Mouse (Mus musculus) forebrain, postnatal 0 days (tissue): Measurements from ENCODE around the gene Mapk1ip1l. TPM values are rescaled to one million over a fixed set of nuclear protein-coding genes. Genes with fewer than 3 reads are reported as not detected.

ENCODE experiments used
- ATAC-seq: fragments of 200-750 bp; cut with Nextera tagmentation; 2 replicates; pipeline ENCODE4 v1.8.0; 2017; ENCODE audit warnings: mild to moderate bottlenecking, moderate library complexity
- DNase-seq: peaks from one replicate; pipeline ENCODE4 v3.0.0-alpha.2; 2015
- H3K27ac ChIP-seq: fragments of 300-500 bp; sonication (generic); 2 replicates; pipeline ENCODE4 v1.5.1; 2014; ENCODE audit warnings: low read depth, mild to moderate bottlenecking, antibody characterized with exemption, low read length, moderate library complexity, mixed read lengths
- H3K27me3 ChIP-seq: fragments of 300-500 bp; sonication (generic); 2 replicates; pipeline ENCODE4 v1.6.1; 2014; ENCODE audit warnings: mild to moderate bottlenecking, low read length, mixed read lengths; ENCODE audit not compliant: insufficient read depth
- H3K36me3 ChIP-seq: fragments of 300-500 bp; sonication (generic); 2 replicates; pipeline ENCODE4 v1.6.1; 2014; ENCODE audit warnings: mild to moderate bottlenecking, moderate library complexity; ENCODE audit not compliant: insufficient read depth
- H3K4me1 ChIP-seq: fragments of 300-500 bp; sonication (generic); 2 replicates; pipeline ENCODE4 v1.6.1; 2014; ENCODE audit warnings: antibody characterized with exemption; ENCODE audit not compliant: insufficient read depth
- H3K4me2 ChIP-seq: fragments of 300-500 bp; sonication (generic); 2 replicates; pipeline ENCODE4 v1.6.1; 2014; ENCODE audit warnings: low read depth, mild to moderate bottlenecking, moderate library complexity
- H3K4me3 ChIP-seq: fragments of 300-500 bp; sonication (generic); 2 replicates; pipeline ENCODE4 v1.5.1; 2014; ENCODE audit warnings: low read depth, low read length, mixed read lengths
- H3K9ac ChIP-seq: fragments of 300-500 bp; sonication (generic); 2 replicates; pipeline ENCODE4 v1.6.1; 2014; ENCODE audit warnings: mild to moderate bottlenecking
- H3K9me3 ChIP-seq: fragments of 300-500 bp; sonication (generic); 2 replicates; pipeline ENCODE4 v1.6.1; 2016; ENCODE audit warnings: low read length
- CTCF ChIP-seq: sonication (generic); IDR thresholded peaks from 2 replicates; pipeline ENCODE4 v1.5.1; 2016; ENCODE audit warnings: antibody characterized with exemption, control low read depth, low read depth
- WGBS: fragments of 180-500 bp; shearing (Covaris S2); extraction: QIAGEN DNeasy Blood & Tissue Kit; methylation state at CpG from one replicate; pipeline ENCODE4 v1.1.7; 2014; 5-methylcytosine and 5-hydroxymethylcytosine counted together
- polyA plus RNA-seq: library from polyadenylated mRNA; unstranded; fragments of >200 nt; fragmentation: Nextera tagmentation; extraction: Ambion mirVana; gene quantifications from 2 replicates; pipeline ENCODE4 v1.2.1, GENCODE M21; 2015
- total RNA-seq: library from RNA; depleted of rRNA; stranded (reverse); fragments of >200 nt; gene quantifications from 2 replicates; pipeline ENCODE4 v1.2.3, GENCODE M21; 2014

Gene Mapk1ip1l
- total and polyA plus RNA-seq, 2 experiments from 2014 or later, result 36.7 to 60.4 TPM

GRCm38 (mm10) chr14:47302885-47303680, 5.0 kb downstream of the Mapk1ip1l start:
- Histone ChIP-seq H3K4me2 (no peak overlapping the region), H3K27me3 (no peaks in the 10 kb centered on the region), H3K36me3 (no peaks in the 10 kb centered on the region; the same call in 1 of the 2 replicates), H3K9me3 (no peaks in the 10 kb centered on the region), H3K4me3 (no peak overlapping the region), H3K4me1 (peaks cover 11% of the 10 kb centered on the region; the same call in 1 of the 2 replicates), H3K9ac (no peak overlapping the region), H3K27ac (no peak overlapping the region)
- WGBS, result 79% methylated on average over 14 of the region's 14 CpGs
- ATAC-seq, result no peak
- no peak for DNase-seq
- TF ChIP-seq CTCF, result no peak

GRCm38 (mm10) chr14:47304814-47305405, 6.8 kb downstream of the Mapk1ip1l start:
- ATAC-seq (no peak), DNase-seq (no peak)
- Histone ChIP-seq H3K9ac (no peak overlapping the region), H3K36me3 (peaks cover 4% of the 10 kb centered on the region; the same call in 1 of the 2 replicates), H3K4me2 (no peak overlapping the region), H3K9me3 (no peaks in the 10 kb centered on the region), H3K4me1 (peaks cover 1% of the 10 kb centered on the region; the same call in 1 of the 2 replicates), H3K27me3 (no peaks in the 10 kb centered on the region), H3K27ac (no peak overlapping the region), H3K4me3 (no peak overlapping the region)
- 90% methylated on average over 6 of the region's 6 CpGs for WGBS
- no peak for TF ChIP-seq CTCF

DNA sequence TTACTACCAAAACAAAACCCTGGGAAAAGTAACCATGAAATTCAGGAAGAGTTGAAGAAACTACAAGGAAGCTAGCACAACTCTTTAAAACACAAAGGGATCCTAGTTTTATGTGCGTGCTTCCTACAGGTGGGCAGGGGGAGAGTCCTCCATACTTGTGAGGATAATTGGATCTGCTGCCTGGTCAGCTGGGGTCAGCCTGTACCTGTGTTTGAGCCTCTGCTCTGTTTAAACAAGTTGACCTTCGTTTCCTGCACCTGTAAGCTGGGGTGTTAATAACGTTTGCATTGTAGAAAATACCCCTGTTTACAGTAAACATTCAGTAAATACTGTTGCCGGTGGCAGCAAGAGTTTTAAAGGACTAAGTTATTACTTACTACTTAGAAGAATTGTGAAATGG, 7.9 kb downstream of the Mapk1ip1l start:
- H3K9me3 ChIP-seq, result no peaks in the 10 kb centered on the region
- H3K27me3 ChIP-seq, result no peaks in the 10 kb centered on the region
- H3K4me2 ChIP-seq, result no peak overlapping the region
- H3K4me3 ChIP-seq, result no peak overlapping the region
- 87% methylated on average over 4 of the region's 4 CpGs for WGBS
- no peaks in the 10 kb centered on the region for H3K4me1 ChIP-seq
- H3K36me3 ChIP-seq, result peaks cover 13% of the 10 kb centered on the region
- TF ChIP-seq CTCF, result no peak
- H3K27ac ChIP-seq, result no peak overlapping the region
- ATAC-seq (no peak), DNase-seq (no peak)
- H3K9ac ChIP-seq, result no peak overlapping the region

DNA sequence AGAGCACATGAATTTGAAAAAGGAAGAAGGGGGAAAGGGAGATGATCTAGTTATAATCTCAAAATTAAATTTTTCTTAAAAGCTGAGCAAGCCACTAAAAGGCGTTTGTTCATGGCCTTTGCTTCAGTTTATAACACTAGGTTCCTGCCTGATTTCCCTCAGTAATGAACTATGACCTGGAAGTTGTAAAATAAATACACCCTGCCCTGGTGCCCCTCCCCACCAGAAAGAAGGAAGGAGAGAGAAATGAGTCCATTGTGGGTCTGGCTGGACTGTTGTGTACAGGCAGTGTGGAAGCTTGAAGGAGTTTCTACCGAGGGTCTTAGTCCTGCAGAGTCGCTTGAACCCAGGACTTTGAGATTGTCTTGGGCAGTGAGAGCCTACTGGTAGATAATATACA, 9.6 kb downstream of the Mapk1ip1l start:
- Histone ChIP-seq H3K27ac (no peak overlapping the region), H3K4me3 (no peak overlapping the region), H3K4me1 (no peaks in the 10 kb centered on the region), H3K27me3 (no peaks in the 10 kb centered on the region), H3K9me3 (no peaks in the 10 kb centered on the region), H3K9ac (no peak overlapping the region), H3K36me3 (peaks cover 23% of the 10 kb centered on the region), H3K4me2 (no peak overlapping the region)
- TF ChIP-seq CTCF, result no peak
- WGBS, result 87% methylated on average over 3 of the region's 3 CpGs
- DNase-seq (no peak), ATAC-seq (no peak)

GRCm38 (mm10) chr14:47309061-47309460, 11.0 kb downstream of the Mapk1ip1l start:
- H3K27me3 ChIP-seq, result no peaks in the 10 kb centered on the region
- H3K9ac ChIP-seq, result no peak overlapping the region
- H3K4me3 ChIP-seq, result no peak overlapping the region
- no peaks in the 10 kb centered on the region for H3K9me3 ChIP-seq
- no peak for DNase-seq
- TF ChIP-seq CTCF, result no peak
- 100% methylated on average over 1 of the region's 1 CpGs for WGBS
- ATAC-seq, result no peak
- peaks cover 29% of the 10 kb centered on the region for H3K36me3 ChIP-seq
- H3K4me1 ChIP-seq, result no peaks in the 10 kb centered on the region
- no peak overlapping the region for H3K27ac ChIP-seq
- H3K4me2 ChIP-seq, result no peak overlapping the region

DNA sequence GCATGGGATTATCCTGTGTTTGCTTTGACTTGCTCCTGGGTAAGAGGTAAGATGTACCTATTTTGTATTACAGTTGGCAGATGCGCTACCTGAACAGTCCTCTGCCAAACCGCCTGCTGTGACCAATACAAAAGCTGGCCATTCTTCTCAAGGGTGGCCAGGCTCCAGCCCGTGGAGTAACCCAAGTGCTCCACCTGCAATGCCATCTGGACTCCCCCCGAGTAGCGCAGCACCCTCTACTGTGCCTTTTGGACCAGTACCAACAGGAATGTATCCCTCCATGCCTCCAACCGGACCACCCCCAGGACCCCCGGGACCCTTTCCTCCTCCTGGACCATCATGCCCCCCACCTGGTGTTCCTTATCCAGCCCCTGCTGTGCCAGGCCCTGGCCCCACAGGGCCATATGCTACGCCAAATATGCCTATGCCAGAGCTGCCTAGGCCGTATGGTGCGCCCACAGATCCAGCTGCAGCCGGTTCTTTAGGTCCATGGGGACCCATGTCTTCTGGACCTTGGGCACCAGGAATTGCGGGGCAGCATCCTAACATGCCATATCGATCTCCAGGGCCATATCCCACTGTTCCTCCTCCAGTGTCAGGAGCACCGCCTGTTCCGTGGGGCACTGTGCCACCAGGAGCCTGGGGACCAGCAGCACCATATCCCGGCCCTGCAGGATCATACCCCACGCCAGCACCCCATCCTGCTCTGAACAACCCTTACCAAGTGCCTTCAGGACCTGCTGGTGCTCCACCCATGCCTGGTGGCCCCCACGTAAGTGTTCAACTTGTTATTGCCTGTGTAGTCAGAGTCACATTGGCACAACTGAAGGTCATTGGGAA, 12.5 kb downstream of the Mapk1ip1l start:
- 90% methylated on average over 18 of the region's 18 CpGs for WGBS
- ATAC-seq, result no peak
- peaks cover 32% of the 10 kb centered on the region for H3K36me3 ChIP-seq

More for the DNA sequence above, 12.5 kb downstream of the Mapk1ip1l start:
- Histone ChIP-seq H3K4me2 (no peak overlapping the region), H3K27ac (no peak overlapping the region), H3K4me3 (no peak overlapping the region), H3K27me3 (no peaks in the 10 kb centered on the region), H3K9me3 (no peaks in the 10 kb centered on the region), H3K4me1 (no peaks in the 10 kb centered on the region), H3K9ac (no peak overlapping the region)
- DNase-seq, result no peak
- no peak for TF ChIP-seq CTCF
